Mouse (Mus musculus): ENCODE measurements at regions not wholly inside any gene's neighbourhood (a gene's known extent, or its start where the extent isn't known, plus 50 kb on each side); places are given as distances from the start of the nearest gene placed in this dataset.

DNA sequence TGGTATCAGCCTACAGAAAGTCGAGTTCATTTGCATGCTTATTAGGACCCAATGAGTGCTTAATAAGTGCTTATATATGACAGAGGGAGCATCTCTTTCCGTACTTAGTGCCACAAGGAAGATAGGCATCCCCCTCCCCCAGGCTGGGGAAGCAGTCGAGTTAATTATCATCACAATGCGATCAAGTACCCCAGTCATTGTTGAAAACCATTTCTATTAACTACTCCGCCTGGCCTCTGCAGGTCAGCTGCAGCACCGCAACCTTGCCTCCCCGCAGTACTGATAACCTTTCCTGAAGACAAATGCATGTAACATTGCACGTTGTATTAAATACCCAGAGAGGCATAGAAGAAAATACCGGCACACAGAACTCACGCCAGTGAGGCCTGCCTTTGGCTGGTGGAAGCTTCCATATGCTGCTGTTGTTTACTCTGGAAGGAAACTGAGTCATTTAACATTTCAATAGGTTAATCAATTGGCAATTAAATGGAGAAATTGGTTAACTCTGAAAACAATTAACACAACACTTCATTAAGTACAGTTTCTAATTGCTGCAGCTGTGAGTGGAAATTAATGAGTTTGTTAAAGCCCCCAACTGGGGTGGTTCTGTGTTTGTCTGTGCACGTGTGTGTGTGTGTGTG is 80.6 kb upstream of the Otx2 start:
- ATAC-seq (replicated peaks; ENCODE audit: low FRiP score, low TSS enrichment, low read depth), result no peak

DNA sequence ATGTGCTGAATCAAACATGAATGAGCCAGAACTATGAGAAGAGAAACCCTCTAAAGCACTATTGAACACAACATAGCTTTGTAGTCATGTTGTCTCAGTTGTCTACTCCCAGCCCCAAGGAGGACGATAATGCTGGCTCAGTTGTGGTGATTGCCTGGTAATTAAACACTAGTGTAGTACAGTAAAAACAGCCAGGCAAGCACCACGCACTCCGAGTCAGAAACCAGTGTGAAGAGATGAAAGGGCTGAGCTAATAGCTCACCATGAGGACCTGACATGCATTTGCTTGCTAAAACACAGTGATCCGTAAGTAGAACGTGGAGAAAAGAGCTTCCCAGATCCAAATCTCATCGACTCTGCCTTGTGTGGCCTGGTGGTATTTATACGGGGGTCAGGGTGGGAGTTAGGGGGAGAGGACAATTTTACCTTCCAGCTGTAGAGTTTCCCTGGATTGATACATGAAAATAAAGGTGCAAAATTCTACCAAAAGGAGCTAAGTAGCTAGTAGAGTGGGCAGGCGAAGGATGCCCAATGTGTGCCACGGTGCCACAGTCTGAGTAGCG is 80.0 kb upstream of the Otx2 start:
- H3K27ac ChIP-seq (ENCODE audit: low read depth), result no peak overlapping the region
- DNase-seq (ENCODE audit: low spot score) (no peak), ATAC-seq (replicated peaks; ENCODE audit: low FRiP score, low TSS enrichment, low read depth) (no peak)
- H3K9ac ChIP-seq (ENCODE audit: low read length), result no peak overlapping the region
- no peak overlapping the region for H3K4me3 ChIP-seq (ENCODE audit: low read depth, low read length)
- H3K9me3 ChIP-seq (ENCODE audit: control insufficient read depth, low read length), result no peaks in the 10 kb centered on the region
- no peak overlapping the region for H3K4me2 ChIP-seq (ENCODE audit: low read length)
- H3K4me1 ChIP-seq (replicated peaks; ENCODE audit: control insufficient read depth, insufficient read depth, low read length), result 0 out of 2 replicates have a peak, but pooled peaks cover 3% of the 10 kb centered on the region
- WGBS, result 36% methylated on average over 10 of the region's 10 CpGs
- H3K36me3 ChIP-seq (ENCODE audit: control insufficient read depth, insufficient read depth, low read length), result no peaks in the 10 kb centered on the region
- peaks cover 32% of the 10 kb centered on the region for H3K27me3 ChIP-seq (replicated peaks; ENCODE audit: control insufficient read depth, insufficient read depth, low read length)

More for the DNA sequence above, 80.6 kb upstream of the Otx2 start:
- H3K4me3 ChIP-seq (ENCODE audit: low read depth, low read length), result no peak overlapping the region
- 0 out of 2 replicates have a peak, but pooled peaks cover 3% of the 10 kb centered on the region for H3K4me1 ChIP-seq (replicated peaks; ENCODE audit: control insufficient read depth, insufficient read depth, low read length)
- H3K9me3 ChIP-seq (ENCODE audit: control insufficient read depth, low read length), result no peaks in the 10 kb centered on the region
- no peak for DNase-seq (ENCODE audit: low spot score)
- WGBS, result 29% methylated on average over 11 of the region's 11 CpGs
- no peak overlapping the region for H3K27ac ChIP-seq (ENCODE audit: low read depth)
- no peak overlapping the region for H3K4me2 ChIP-seq (ENCODE audit: low read length)
- no peaks in the 10 kb centered on the region for H3K36me3 ChIP-seq (ENCODE audit: control insufficient read depth, insufficient read depth, low read length)
- no peak overlapping the region for H3K9ac ChIP-seq (ENCODE audit: low read length)
- peaks cover 32% of the 10 kb centered on the region for H3K27me3 ChIP-seq (replicated peaks; ENCODE audit: control insufficient read depth, insufficient read depth, low read length)

DNA sequence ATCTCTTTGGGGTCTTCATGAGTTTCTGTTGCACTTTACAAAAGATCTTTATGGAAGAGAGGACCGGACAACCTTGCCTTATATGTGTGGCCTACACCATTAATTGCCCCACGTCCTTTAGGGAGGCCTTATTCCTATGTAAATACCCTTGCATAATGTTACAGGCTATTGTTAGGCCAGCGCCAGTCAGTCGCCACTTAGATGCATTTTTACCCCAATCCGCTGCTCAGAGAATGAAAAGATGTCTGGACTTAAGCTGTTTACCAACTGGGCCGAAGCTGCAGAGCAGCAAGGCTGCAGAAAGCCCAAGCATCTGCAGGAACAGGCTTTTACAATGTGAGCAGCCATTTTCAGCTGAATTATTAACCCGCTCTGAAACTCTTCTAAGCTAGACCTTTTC is 79.5 kb upstream of the Otx2 start:
- H3K9ac ChIP-seq (ENCODE audit: low read length), result no peak overlapping the region
- H3K36me3 ChIP-seq (ENCODE audit: control insufficient read depth, insufficient read depth, low read length), result no peaks in the 10 kb centered on the region
- H3K27ac ChIP-seq (ENCODE audit: low read depth), result no peak overlapping the region
- H3K27me3 ChIP-seq (replicated peaks; ENCODE audit: control insufficient read depth, insufficient read depth, low read length), result peaks cover 32% of the 10 kb centered on the region
- 50% methylated on average over 7 of the region's 7 CpGs for WGBS
- no peak overlapping the region for H3K4me3 ChIP-seq (ENCODE audit: low read depth, low read length)
- 0 out of 2 replicates have a peak, but pooled peaks cover 3% of the 10 kb centered on the region for H3K4me1 ChIP-seq (replicated peaks; ENCODE audit: control insufficient read depth, insufficient read depth, low read length)
- no peak overlapping the region for H3K4me2 ChIP-seq (ENCODE audit: low read length)
- DNase-seq (ENCODE audit: low spot score) (no peak), ATAC-seq (replicated peaks; ENCODE audit: low FRiP score, low TSS enrichment, low read depth) (no peak)
- no peaks in the 10 kb centered on the region for H3K9me3 ChIP-seq (ENCODE audit: control insufficient read depth, low read length)

DNA sequence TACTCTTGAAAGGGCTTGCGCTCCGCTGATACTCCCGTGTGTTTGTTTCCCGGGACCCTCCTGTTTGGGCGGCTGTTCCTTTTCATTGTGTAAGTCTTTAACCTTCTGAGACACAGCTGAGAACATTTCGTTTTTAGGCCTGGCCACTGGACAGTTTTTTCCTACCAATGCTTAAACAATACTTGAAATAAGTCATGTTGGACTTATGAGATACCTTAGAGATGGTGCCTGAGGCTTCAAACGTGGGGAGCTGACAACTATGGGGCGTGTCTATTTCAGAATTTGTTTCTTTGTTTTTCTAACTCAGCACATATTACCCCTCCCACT is 78.9 kb upstream of the Otx2 start:
- Histone ChIP-seq H3K36me3 (ENCODE audit: control insufficient read depth, insufficient read depth, low read length) (no peaks in the 10 kb centered on the region), H3K27me3 (replicated peaks; ENCODE audit: control insufficient read depth, insufficient read depth, low read length) (peaks cover 32% of the 10 kb centered on the region), H3K9me3 (ENCODE audit: control insufficient read depth, low read length) (no peaks in the 10 kb centered on the region), H3K9ac (ENCODE audit: low read length) (no peak overlapping the region), H3K27ac (ENCODE audit: low read depth) (no peak overlapping the region), H3K4me1 (replicated peaks; ENCODE audit: control insufficient read depth, insufficient read depth, low read length) (0 out of 2 replicates have a peak, but pooled peaks cover 3% of the 10 kb centered on the region), H3K4me3 (ENCODE audit: low read depth, low read length) (no peak overlapping the region), H3K4me2 (ENCODE audit: low read length) (no peak overlapping the region)
- ATAC-seq (replicated peaks; ENCODE audit: low FRiP score, low TSS enrichment, low read depth), result no peak
- no peak for DNase-seq (ENCODE audit: low spot score)
- WGBS, result 37% methylated on average over 8 of the region's 8 CpGs

DNA sequence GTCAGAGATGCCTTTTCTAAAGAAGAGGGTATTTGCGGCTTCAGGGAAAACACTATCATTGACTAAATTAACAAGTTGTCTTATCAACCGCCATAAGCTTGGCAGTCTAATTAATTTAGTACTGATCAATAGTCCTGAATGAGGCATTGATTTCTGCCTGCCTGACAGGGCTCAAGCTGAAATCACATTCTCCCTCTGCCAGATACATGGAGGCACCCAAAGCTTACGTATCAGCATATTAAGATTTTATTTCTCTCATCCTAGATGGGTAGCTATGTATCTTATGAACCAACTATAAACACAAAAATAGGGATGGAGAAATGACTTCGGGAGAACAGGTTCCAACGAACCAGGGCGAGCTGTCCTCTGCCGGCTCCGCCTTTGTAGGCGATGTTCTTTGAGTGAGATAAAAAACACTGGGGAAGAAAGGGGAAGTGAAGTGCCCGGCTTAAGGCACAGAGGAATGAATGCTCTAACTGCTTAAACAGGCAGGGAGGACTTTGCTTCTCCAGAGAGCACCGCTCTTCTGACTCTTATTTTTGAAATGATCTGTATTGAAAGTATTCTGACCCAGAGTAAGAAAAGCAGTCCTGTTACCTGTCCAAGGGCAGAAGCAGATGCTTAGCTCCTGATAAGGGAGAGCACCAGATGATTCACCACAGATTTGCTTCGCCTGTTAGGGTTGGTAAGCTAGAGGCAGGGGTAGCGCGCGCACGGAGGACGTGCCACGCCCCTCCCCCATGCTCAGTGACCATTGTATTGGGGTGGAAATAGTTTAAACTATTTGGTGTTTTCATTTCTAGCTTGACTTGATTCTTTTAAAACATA is 78.3 kb upstream of the Otx2 start:
- no peaks in the 10 kb centered on the region for H3K9me3 ChIP-seq (ENCODE audit: control insufficient read depth, low read length)
- no peak for ATAC-seq (replicated peaks; ENCODE audit: low FRiP score, low TSS enrichment, low read depth)
- peak overlapping the region; percentile 19; the same call in 1 of the 2 replicates for H3K4me2 ChIP-seq (ENCODE audit: low read length)
- WGBS, result 12% methylated on average over 18 of the region's 18 CpGs
- DNase-seq (ENCODE audit: low spot score), result no peak
- H3K27me3 ChIP-seq (replicated peaks; ENCODE audit: control insufficient read depth, insufficient read depth, low read length), result peaks cover 32% of the 10 kb centered on the region
- no peak overlapping the region for H3K9ac ChIP-seq (ENCODE audit: low read length)
- 0 out of 2 replicates have a peak, but pooled peaks cover 3% of the 10 kb centered on the region for H3K4me1 ChIP-seq (replicated peaks; ENCODE audit: control insufficient read depth, insufficient read depth, low read length)
- H3K4me3 ChIP-seq (ENCODE audit: low read depth, low read length), result no peak overlapping the region
- no peak overlapping the region for H3K27ac ChIP-seq (ENCODE audit: low read depth)
- no peaks in the 10 kb centered on the region for H3K36me3 ChIP-seq (ENCODE audit: control insufficient read depth, insufficient read depth, low read length)

DNA sequence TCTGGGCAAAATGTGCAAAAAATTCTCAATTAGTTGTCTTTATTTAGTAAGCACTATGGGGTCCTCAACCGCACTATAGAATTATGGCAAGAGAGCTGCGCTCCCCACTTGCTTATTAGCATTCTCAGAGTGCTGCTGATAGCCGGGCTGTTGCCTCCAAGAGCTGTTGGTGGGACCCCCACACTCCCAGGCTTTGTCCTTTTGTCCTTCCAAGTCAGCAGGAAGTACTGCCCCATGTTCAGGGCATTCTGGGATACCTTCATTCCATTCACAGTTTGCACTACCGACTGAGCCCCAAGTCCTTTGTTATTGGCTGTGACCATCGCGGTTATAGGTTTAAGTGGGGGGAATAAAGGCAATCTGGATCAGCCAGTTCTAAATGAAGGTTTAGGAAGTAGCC is 77.4 kb upstream of the Otx2 start:
- Histone ChIP-seq H3K36me3 (ENCODE audit: control insufficient read depth, insufficient read depth, low read length) (no peaks in the 10 kb centered on the region), H3K9ac (ENCODE audit: low read length) (no peak overlapping the region), H3K4me2 (ENCODE audit: low read length) (no peak overlapping the region), H3K27ac (ENCODE audit: low read depth) (no peak overlapping the region), H3K4me3 (ENCODE audit: low read depth, low read length) (no peak overlapping the region), H3K4me1 (replicated peaks; ENCODE audit: control insufficient read depth, insufficient read depth, low read length) (0 out of 2 replicates have a peak, but pooled peaks cover 3% of the 10 kb centered on the region), H3K27me3 (replicated peaks; ENCODE audit: control insufficient read depth, insufficient read depth, low read length) (peaks cover 32% of the 10 kb centered on the region), H3K9me3 (ENCODE audit: control insufficient read depth, low read length) (no peaks in the 10 kb centered on the region)
- WGBS, result 39% methylated on average over 6 of the region's 6 CpGs
- DNase-seq (ENCODE audit: low spot score), result no peak
- ATAC-seq (replicated peaks; ENCODE audit: low FRiP score, low TSS enrichment, low read depth), result no peak

DNA sequence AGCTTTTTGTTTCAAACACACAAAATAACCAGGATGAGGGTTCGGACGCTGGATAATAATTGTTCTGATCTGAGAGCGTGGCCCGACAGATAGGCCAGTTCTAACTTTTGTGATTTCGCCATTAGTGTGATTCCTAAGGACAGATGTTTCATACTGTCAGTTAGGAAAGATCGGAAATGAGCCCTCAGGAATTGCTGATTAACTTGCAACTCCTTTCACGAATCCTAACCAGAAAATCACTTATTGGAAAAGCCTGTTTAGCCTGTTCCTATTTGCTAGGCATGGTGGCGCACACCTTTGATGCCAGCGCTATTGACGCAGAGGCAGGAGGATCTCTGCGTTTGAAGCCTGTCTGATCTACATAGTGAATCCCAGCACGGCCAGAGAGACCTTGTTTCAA is 75.4 kb upstream of the Otx2 start:
- no peak overlapping the region for H3K4me3 ChIP-seq (ENCODE audit: low read depth, low read length)
- 92% methylated on average over 12 of the region's 12 CpGs for WGBS

DNA sequence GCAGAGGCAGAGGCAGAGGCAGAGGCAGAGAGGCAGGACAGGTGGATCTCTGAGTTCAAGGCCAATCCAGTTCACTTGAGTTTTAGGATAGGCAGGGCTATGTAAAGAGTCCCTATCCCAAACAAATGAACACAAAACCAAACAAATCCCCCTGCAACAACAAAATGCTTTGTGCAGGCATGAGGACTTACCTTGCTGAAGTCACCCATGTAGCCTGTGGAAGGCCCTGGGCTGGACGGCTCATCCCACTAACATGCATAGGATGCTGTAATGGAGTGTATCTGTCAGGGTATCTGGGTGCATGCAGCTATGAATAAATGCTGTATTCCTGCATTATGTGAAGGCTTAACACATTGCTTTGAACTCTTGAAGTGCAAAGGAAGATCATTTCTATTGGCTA is 74.3 kb upstream of the Otx2 start:
- H3K27ac ChIP-seq (ENCODE audit: low read depth), result no peak overlapping the region
- H3K4me2 ChIP-seq (ENCODE audit: low read length), result no peak overlapping the region
- no peaks in the 10 kb centered on the region for H3K36me3 ChIP-seq (ENCODE audit: control insufficient read depth, insufficient read depth, low read length)
- H3K9ac ChIP-seq (ENCODE audit: low read length), result no peak overlapping the region
- 0 out of 2 replicates have a peak, but pooled peaks cover 3% of the 10 kb centered on the region for H3K4me1 ChIP-seq (replicated peaks; ENCODE audit: control insufficient read depth, insufficient read depth, low read length)
- H3K4me3 ChIP-seq (ENCODE audit: low read depth, low read length), result no peak overlapping the region
- 96% methylated on average over 1 of the region's 1 CpGs for WGBS
- DNase-seq (ENCODE audit: low spot score), result no peak
- no peak for ATAC-seq (replicated peaks; ENCODE audit: low FRiP score, low TSS enrichment, low read depth)
- H3K9me3 ChIP-seq (ENCODE audit: control insufficient read depth, low read length), result no peaks in the 10 kb centered on the region
- peaks cover 17% of the 10 kb centered on the region for H3K27me3 ChIP-seq (replicated peaks; ENCODE audit: control insufficient read depth, insufficient read depth, low read length)

More for the DNA sequence above, 75.4 kb upstream of the Otx2 start:
- Histone ChIP-seq H3K27me3 (replicated peaks; ENCODE audit: control insufficient read depth, insufficient read depth, low read length) (peaks cover 27% of the 10 kb centered on the region), H3K9ac (ENCODE audit: low read length) (no peak overlapping the region), H3K4me1 (replicated peaks; ENCODE audit: control insufficient read depth, insufficient read depth, low read length) (0 out of 2 replicates have a peak, but pooled peaks cover 3% of the 10 kb centered on the region), H3K27ac (ENCODE audit: low read depth) (no peak overlapping the region), H3K36me3 (ENCODE audit: control insufficient read depth, insufficient read depth, low read length) (no peaks in the 10 kb centered on the region), H3K9me3 (ENCODE audit: control insufficient read depth, low read length) (no peaks in the 10 kb centered on the region), H3K4me2 (ENCODE audit: low read length) (no peak overlapping the region)
- ATAC-seq (replicated peaks; ENCODE audit: low FRiP score, low TSS enrichment, low read depth) (no peak), DNase-seq (ENCODE audit: low spot score) (no peak)

Data from intestine, embryonic 14.5 days (tissue).